Mouse (Mus musculus) cerebellum, postnatal 36 days (tissue): ENCODE results near the gene Hbs1l.
A peak's percentile ranks its signal among the peaks of the same experiment; 100 is the strongest.
"Not testable (repeated sequence)": the region's sequence is repeated elsewhere in the genome, so short reads cannot be mapped to it uniquely, and the experiment has no call there.

ENCODE experiments used
- DNase-seq, 2 experiments: peaks; one replicate each; pipeline ENCODE4 v3.0.0; 2021 to 2022; ENCODE audit warnings: mixed read lengths in 2 of 2

Hbs1l gene

GRCm38 (mm10) chr10:21361871-21362270, 66.1 kb downstream of the Hbs1l start:
- no peak for DNase-seq

- no peak for DNase-seq
Observed at GRCm38 (mm10) chr10:21363297-21363696, 67.5 kb downstream of the Hbs1l start.

- DNase-seq: no peak
Observed at GRCm38 (mm10) chr10:21364946-21365345, 69.2 kb downstream of the Hbs1l start.

GRCm38 (mm10) chr10:21365897-21366296, 70.1 kb downstream of the Hbs1l start:
- DNase-seq: no peak

GRCm38 (mm10) chr10:21366471-21366870, 70.7 kb downstream of the Hbs1l start:
- no peak for DNase-seq

GRCm38 (mm10) chr10:21367481-21367880, 71.7 kb downstream of the Hbs1l start:
- DNase-seq: no peak

- DNase-seq: no peak
Observed at GRCm38 (mm10) chr10:21369586-21369985, 73.8 kb downstream of the Hbs1l start.

GRCm38 (mm10) chr10:21372271-21372670, 76.5 kb downstream of the Hbs1l start:
- no peak for DNase-seq

- no peak for DNase-seq
Observed at GRCm38 (mm10) chr10:21376682-21377473, 81.1 kb downstream of the Hbs1l start, which contains the start of gene Aldh8a1. Gene Aldh8a1 (plus strand): TSS chr10:21377291.

GRCm38 (mm10) chr10:21378196-21378944, 82.6 kb downstream of the Hbs1l start:
- no peak for DNase-seq

GRCm38 (mm10) chr10:21382914-21383313, 87.1 kb downstream of the Hbs1l start:
- DNase-seq: peak in 1 of 2 experiments; percentile 35

GRCm38 (mm10) chr10:21385111-21385663, 89.4 kb downstream of the Hbs1l start:
- DNase-seq: no peak

- no peak for DNase-seq
Observed at GRCm38 (mm10) chr10:21389075-21389474, 93.3 kb downstream of the Hbs1l start.

GRCm38 (mm10) chr10:21390440-21390839, 94.7 kb downstream of the Hbs1l start:
- DNase-seq: no peak

GRCm38 (mm10) chr10:21391286-21391685, 95.5 kb downstream of the Hbs1l start:
- no peak for DNase-seq

- no peak for DNase-seq
Observed at GRCm38 (mm10) chr10:21393390-21393789, 97.6 kb downstream of the Hbs1l start.

- DNase-seq: no peak
Observed at GRCm38 (mm10) chr10:21395426-21396139, 99.8 kb downstream of the Hbs1l start.

- not testable (repeated sequence) for DNase-seq
Observed at GRCm38 (mm10) chr10:21398873-21399425, 103.2 kb downstream of the Hbs1l start.

GRCm38 (mm10) chr10:21399622-21400021, 103.8 kb downstream of the Hbs1l start:
- DNase-seq: no peak

- no peak for DNase-seq
Observed at GRCm38 (mm10) chr10:21400031-21400430, 104.3 kb downstream of the Hbs1l start.

- DNase-seq: no peak
Observed at GRCm38 (mm10) chr10:21400453-21400852, 104.7 kb downstream of the Hbs1l start.

- no peak for DNase-seq
Observed at GRCm38 (mm10) chr10:21401259-21401658, 105.5 kb downstream of the Hbs1l start.

- DNase-seq: no peak
Observed at GRCm38 (mm10) chr10:21404822-21405221, 109.0 kb downstream of the Hbs1l start.
